Mouse (Mus musculus): ENCODE data around the gene Tmpo. TPM values are rescaled to one million over a fixed set of nuclear protein-coding genes. Genes with fewer than 3 reads are reported as not detected.
A peak's percentile ranks its signal among the peaks of the same experiment; 100 is the strongest.

Tmpo gene
- polyA plus RNA-seq, 1 experiment from 2014 or later: 139 TPM

DNA sequence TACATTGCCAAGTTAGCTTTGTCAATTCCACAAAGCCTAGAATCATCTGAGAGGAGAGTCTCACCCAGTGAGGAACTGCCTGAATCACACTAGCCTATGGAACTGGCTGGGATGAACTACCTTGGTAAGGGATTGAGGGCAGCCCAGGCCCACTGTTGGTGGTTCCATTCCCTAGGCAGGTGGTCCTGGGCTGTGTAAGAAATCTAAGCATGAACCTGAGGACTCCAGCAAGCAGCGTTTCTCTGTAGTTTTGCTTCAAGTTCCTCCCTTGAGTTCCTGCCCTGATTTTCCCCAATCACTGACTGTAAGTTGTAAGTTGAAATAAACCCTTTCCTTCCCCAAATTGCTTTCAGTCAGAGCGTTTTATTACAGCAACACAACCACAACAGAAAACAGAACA is 1.3 kb downstream of the Tmpo start:
- H3K4me2 ChIP-seq (ENCODE audit: low read length): no peak overlapping the region
- H3K27ac ChIP-seq (ENCODE audit: low read length): peak overlapping the region; percentile 31; the same call in 1 of the 2 replicates
- no peaks in the 10 kb centered on the region for H3K27me3 ChIP-seq (replicated peaks; ENCODE audit: control insufficient read depth, insufficient read depth, low read length)
- no peaks in the 10 kb centered on the region for H3K36me3 ChIP-seq (ENCODE audit: control insufficient read depth, insufficient read depth)
- H3K9ac ChIP-seq (replicated peaks; ENCODE audit: low read depth, low read length): no peak overlapping the region
- peaks cover 15% of the 10 kb centered on the region for H3K4me1 ChIP-seq (replicated peaks; ENCODE audit: control insufficient read depth, insufficient read depth, low read length)
- no peak for ATAC-seq
- no peak overlapping the region for H3K4me3 ChIP-seq (replicated peaks; ENCODE audit: low read length)
- H3K9me3 ChIP-seq (ENCODE audit: control insufficient read depth, low read length): no peaks in the 10 kb centered on the region
- WGBS: 86% methylated on average over 2 of the region's 2 CpGs

DNA sequence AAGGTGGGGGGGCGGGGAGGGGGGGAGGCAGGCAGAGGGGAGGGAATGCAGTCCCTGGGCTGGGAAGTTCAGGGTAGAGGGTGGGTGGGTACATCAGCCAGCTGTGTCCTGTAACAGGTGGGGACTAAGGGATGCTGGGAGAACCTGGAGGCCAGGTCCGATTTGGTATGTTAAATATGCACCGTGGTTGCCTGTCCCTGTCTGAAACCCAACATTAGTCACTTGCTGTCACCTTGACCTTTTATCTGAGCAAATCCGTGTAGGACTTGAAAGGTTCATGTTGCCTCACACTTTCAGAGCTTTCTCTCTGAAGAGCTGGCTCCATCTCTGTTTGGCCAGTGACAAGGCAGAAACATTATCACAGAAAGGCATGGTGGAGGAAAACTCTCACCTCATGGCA is 3.9 kb downstream of the Tmpo start:
- H3K9me3 ChIP-seq (ENCODE audit: control insufficient read depth, low read length): no peaks in the 10 kb centered on the region
- no peaks in the 10 kb centered on the region for H3K27me3 ChIP-seq (replicated peaks; ENCODE audit: control insufficient read depth, insufficient read depth, low read length)
- no peak overlapping the region for H3K4me2 ChIP-seq (ENCODE audit: low read length)
- H3K36me3 ChIP-seq (ENCODE audit: control insufficient read depth, insufficient read depth): no peaks in the 10 kb centered on the region
- no peak overlapping the region for H3K27ac ChIP-seq (ENCODE audit: low read length)
- H3K9ac ChIP-seq (replicated peaks; ENCODE audit: low read depth, low read length): no peak overlapping the region
- no peak overlapping the region for H3K4me3 ChIP-seq (replicated peaks; ENCODE audit: low read length)
- 74% methylated on average over 3 of the region's 4 CpGs for WGBS
- ATAC-seq: no peak
- H3K4me1 ChIP-seq (replicated peaks; ENCODE audit: control insufficient read depth, insufficient read depth, low read length): peaks cover 8% of the 10 kb centered on the region

DNA sequence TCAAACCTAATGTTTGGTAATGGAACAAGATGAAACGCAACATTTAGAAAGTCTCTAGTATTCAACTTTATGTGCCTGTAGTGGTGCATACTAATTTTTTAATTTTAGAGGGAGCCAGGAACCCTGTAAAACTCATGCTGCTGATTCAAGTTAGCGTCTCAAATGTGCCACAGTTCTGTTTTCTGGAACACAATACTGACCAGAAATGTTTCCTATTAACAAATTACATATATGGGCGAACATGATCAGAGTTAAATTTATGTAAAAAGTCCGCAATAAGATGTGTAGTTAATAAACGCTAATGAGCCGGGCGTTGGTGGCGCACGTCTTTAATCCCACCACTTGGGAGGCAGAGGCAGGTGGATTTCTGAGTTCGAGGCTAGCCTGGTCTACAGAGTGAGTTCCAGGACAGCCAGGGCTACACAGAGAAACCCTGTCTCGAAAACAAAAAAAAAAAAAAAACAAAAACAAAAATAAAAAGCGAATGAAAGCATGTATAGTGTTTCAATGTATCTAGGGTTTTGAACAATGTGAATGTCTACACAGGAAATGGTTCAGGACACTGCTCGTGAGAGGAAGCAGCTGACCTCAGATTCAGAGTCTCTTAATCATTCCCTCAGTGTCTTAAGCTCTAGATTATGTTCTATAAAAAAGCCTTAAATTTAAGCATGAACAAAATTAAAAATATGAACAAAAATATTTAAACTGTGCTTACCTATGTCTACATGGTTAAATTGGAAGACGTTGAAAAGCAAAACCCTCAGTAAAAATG is 8.6 kb downstream of the Tmpo start:
- ATAC-seq: no peak
- Histone ChIP-seq H3K9me3 (ENCODE audit: control insufficient read depth, low read length) (no peaks in the 10 kb centered on the region), H3K4me3 (replicated peaks; ENCODE audit: low read length) (peak overlapping the region; percentile 96), H3K4me1 (replicated peaks; ENCODE audit: control insufficient read depth, insufficient read depth, low read length) (peaks cover 21% of the 10 kb centered on the region), H3K9ac (replicated peaks; ENCODE audit: low read depth, low read length) (peak overlapping the region; percentile 98), H3K27me3 (replicated peaks; ENCODE audit: control insufficient read depth, insufficient read depth, low read length) (no peaks in the 10 kb centered on the region), H3K4me2 (ENCODE audit: low read length) (peak overlapping the region; percentile 69), H3K36me3 (ENCODE audit: control insufficient read depth, insufficient read depth) (no peaks in the 10 kb centered on the region), H3K27ac (ENCODE audit: low read length) (peak overlapping the region; percentile 100)
- 81% methylated on average over 14 of the region's 14 CpGs for whole genome bisulfite sequencing

DNA sequence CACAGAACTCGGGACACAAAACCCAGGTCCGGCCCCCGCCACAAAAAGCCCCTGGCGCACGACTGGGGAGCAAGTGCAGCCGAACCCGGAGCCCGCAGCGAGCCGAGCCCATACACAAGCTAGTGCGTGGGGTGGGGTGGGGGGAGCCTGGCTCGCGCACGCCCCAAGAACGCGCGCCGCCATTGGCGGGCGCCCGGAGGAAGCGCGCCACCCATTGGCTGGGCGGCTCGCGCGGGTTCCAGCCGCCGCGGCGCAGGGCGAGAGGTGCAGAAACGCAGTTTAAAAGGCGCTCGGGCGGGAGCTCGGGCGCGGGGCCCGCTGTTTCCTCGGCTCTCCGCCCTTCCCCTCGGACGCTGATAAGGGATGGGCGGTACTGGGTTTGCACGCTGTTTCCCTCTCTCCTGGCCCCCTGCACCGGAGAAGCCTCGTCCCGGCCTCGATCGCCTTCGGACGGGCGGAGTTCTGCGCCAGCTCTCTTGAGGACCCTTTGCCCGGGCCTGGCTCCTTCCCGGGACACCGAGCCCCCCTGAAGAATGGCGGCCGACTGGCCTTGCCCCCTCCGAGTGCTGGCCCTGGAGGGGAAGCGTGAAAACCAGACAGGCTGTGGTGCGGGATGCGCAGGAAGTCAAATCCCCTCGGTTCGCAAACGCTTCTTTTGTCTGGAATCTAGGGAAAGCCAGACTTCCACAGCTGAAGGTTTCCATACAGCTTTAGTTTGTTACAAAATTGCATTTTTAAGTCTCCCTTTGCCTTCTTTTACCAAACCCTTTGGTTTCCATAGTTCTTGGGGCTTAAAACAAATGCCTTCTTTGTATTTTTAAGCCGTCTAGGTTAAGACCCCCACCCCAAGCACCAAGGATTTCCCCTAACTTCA is 9.4 kb downstream of the Tmpo start:
- no peaks in the 10 kb centered on the region for H3K36me3 ChIP-seq (ENCODE audit: control insufficient read depth, insufficient read depth)
- peak; percentile 97 for ATAC-seq
- H3K9me3 ChIP-seq (ENCODE audit: control insufficient read depth, low read length): no peaks in the 10 kb centered on the region
- no peaks in the 10 kb centered on the region for H3K27me3 ChIP-seq (replicated peaks; ENCODE audit: control insufficient read depth, insufficient read depth, low read length)
- peak overlapping the region; percentile 96 for H3K4me3 ChIP-seq (replicated peaks; ENCODE audit: low read length)
- H3K9ac ChIP-seq (replicated peaks; ENCODE audit: low read depth, low read length): peak overlapping the region; percentile 98
- H3K27ac ChIP-seq (ENCODE audit: low read length): peak overlapping the region; percentile 100
- H3K4me1 ChIP-seq (replicated peaks; ENCODE audit: control insufficient read depth, insufficient read depth, low read length): peaks cover 29% of the 10 kb centered on the region
- peak overlapping the region; percentile 77 for H3K4me2 ChIP-seq (ENCODE audit: low read length)
- WGBS: under 1% methylated on average over 68 of the region's 68 CpGs

DNA sequence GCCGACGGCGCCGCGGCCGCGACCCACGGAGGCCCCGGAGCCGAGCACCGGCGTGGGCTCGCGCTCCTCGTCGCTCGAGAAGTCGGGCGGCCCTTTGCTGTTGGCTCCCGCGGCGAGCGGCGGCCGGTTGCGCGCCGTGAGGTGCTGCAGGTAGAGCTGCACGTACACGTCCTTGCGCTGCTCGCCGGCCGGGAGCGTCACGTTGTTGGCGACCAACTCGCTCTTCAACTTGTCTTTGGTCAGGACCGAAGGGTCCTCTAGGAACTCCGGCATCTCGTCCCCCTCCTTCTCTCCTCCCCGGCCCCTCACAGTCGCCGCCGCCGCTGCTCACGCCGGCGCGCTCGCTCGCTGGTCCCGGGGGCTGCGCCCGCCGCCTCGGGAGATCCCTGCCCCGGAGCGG is 10.1 kb downstream of the Tmpo start:
- peak overlapping the region; percentile 98 for H3K9ac ChIP-seq (replicated peaks; ENCODE audit: low read depth, low read length)
- no peaks in the 10 kb centered on the region for H3K9me3 ChIP-seq (ENCODE audit: control insufficient read depth, low read length)
- under 1% methylated on average over 59 of the region's 59 CpGs for WGBS
- peaks cover 32% of the 10 kb centered on the region for H3K4me1 ChIP-seq (replicated peaks; ENCODE audit: control insufficient read depth, insufficient read depth, low read length)
- H3K27me3 ChIP-seq (replicated peaks; ENCODE audit: control insufficient read depth, insufficient read depth, low read length): no peaks in the 10 kb centered on the region
- peak; percentile 66 for ATAC-seq
- H3K36me3 ChIP-seq (ENCODE audit: control insufficient read depth, insufficient read depth): no peaks in the 10 kb centered on the region
- peak overlapping the region; percentile 77 for H3K4me2 ChIP-seq (ENCODE audit: low read length)
- H3K27ac ChIP-seq (ENCODE audit: low read length): peak overlapping the region; percentile 100
- H3K4me3 ChIP-seq (replicated peaks; ENCODE audit: low read length): peak overlapping the region; percentile 96

DNA sequence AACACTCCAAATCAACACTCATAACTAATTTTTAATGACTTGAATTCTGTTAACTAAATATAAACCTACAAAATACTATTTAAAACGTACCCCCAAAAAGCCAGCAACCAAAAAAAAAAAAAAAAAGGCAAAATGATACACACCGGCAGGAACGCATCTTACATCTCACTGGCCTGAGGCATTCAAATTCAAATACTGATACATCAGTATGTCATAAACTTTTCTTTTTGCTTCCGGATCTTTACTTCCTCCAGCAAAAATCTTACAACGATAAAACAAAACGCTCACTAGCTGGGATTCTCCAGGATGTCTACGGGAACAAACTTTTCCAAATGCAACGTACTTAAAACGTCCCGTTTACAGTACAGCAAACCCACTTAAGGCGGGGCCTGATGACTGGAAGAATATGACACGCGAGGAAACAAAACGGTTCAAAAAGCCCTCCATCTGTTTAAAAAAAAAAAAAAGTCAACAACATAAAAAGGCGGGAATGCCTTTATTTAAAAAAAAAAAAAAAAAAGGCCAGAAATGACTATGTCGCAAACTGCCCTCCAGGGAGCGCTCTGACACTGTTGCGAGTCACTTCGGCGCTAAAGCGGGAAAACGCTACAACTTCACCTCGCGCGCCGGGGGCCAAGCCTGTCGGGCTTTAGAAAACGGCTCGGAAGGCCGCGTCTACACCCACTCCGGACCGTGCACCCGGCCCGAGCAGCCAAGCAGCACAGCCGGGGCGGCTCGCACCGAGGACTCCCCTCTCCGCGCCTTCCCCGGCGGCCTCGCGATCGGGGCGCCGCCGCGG is 10.8 kb downstream of the Tmpo start:
- peaks cover 32% of the 10 kb centered on the region for H3K4me1 ChIP-seq (replicated peaks; ENCODE audit: control insufficient read depth, insufficient read depth, low read length)
- no peaks in the 10 kb centered on the region for H3K36me3 ChIP-seq (ENCODE audit: control insufficient read depth, insufficient read depth)
- H3K4me3 ChIP-seq (replicated peaks; ENCODE audit: low read length): peak overlapping the region; percentile 96
- H3K9ac ChIP-seq (replicated peaks; ENCODE audit: low read depth, low read length): peak overlapping the region; percentile 98
- no peaks in the 10 kb centered on the region for H3K27me3 ChIP-seq (replicated peaks; ENCODE audit: control insufficient read depth, insufficient read depth, low read length)
- under 1% methylated on average over 49 of the region's 50 CpGs for WGBS
- no peaks in the 10 kb centered on the region for H3K9me3 ChIP-seq (ENCODE audit: control insufficient read depth, low read length)
- ATAC-seq: peak; percentile 38
- peak overlapping the region; percentile 100 for H3K27ac ChIP-seq (ENCODE audit: low read length)
- peak overlapping the region; percentile 77 for H3K4me2 ChIP-seq (ENCODE audit: low read length)

DNA sequence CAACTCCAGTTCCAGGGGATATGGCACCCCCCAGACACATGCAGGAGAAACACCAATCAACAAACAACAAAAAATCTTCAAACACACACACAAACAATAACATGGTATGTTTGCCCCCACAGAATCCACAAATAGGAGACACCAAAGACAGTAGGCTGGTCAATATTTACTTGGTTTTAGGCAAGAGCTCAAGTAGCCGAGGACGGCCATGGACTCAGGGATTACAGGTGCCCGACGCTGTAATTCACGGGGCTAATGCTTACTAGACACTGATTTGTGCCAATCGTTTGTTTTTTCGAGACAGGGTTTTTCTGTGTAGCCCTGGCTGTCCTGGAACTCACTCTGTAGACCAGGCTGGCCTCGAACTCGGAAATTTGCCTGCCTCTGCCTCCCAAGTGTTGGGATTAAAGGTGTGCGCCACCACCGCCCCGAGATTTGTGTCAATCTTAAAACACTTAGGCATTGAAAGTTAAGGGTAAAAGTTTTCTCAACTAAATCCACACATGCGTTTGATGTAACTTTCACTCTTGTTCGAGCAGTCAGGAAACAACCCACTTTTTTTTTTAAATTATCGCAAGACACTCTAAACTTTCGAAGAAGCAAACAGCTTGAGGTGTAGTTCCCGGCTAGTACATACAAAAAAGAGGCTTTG is 11.6 kb downstream of the Tmpo start:
- ATAC-seq: no peak
- WGBS: 28% methylated on average over 17 of the region's 17 CpGs
- peak overlapping the region; percentile 98; the same call in 1 of the 2 replicates for H3K9ac ChIP-seq (replicated peaks; ENCODE audit: low read depth, low read length)

DNA sequence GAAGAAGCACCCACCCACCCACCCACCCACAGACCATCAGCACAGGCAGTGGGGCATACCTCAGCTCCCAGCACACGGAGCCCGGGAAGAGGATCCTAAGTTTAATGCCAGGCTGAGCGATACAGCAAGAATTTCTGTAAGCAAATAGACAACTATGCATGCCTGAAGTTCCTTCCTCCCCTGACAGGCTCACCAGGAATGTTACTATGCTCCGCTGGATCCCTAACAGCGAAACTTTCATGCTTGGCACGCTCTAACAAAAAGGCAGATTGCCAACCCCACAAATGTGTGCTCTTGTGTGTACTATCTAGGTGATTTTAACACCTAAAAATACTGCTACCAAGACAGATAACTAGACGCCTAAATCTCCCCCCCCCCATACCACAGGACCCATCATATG is 13.8 kb downstream of the Tmpo start:
- H3K9ac ChIP-seq (replicated peaks; ENCODE audit: low read depth, low read length): no peak overlapping the region
- peaks cover 16% of the 10 kb centered on the region for H3K36me3 ChIP-seq (ENCODE audit: control insufficient read depth, insufficient read depth)
- H3K27me3 ChIP-seq (replicated peaks; ENCODE audit: control insufficient read depth, insufficient read depth, low read length): no peaks in the 10 kb centered on the region
- peaks cover 32% of the 10 kb centered on the region for H3K4me1 ChIP-seq (replicated peaks; ENCODE audit: control insufficient read depth, insufficient read depth, low read length)
- ATAC-seq: no peak
- H3K4me3 ChIP-seq (replicated peaks; ENCODE audit: low read length): 0 out of 2 replicates have a peak overlapping the region, but pooled peaks have one; percentile 3
- 30% methylated on average over 7 of the region's 7 CpGs for WGBS
- H3K9me3 ChIP-seq (ENCODE audit: control insufficient read depth, low read length): no peaks in the 10 kb centered on the region
- H3K4me2 ChIP-seq (ENCODE audit: low read length): peak overlapping the region; percentile 20
- H3K27ac ChIP-seq (ENCODE audit: low read length): no peak overlapping the region

More for the DNA sequence above, 11.6 kb downstream of the Tmpo start:
- H3K27ac ChIP-seq (ENCODE audit: low read length): no peak overlapping the region
- H3K27me3 ChIP-seq (replicated peaks; ENCODE audit: control insufficient read depth, insufficient read depth, low read length): no peaks in the 10 kb centered on the region
- H3K4me1 ChIP-seq (replicated peaks; ENCODE audit: control insufficient read depth, insufficient read depth, low read length): peaks cover 32% of the 10 kb centered on the region
- H3K4me2 ChIP-seq (ENCODE audit: low read length): peak overlapping the region; percentile 77
- H3K9me3 ChIP-seq (ENCODE audit: control insufficient read depth, low read length): no peaks in the 10 kb centered on the region
- H3K36me3 ChIP-seq (ENCODE audit: control insufficient read depth, insufficient read depth): peaks cover under 1% of the 10 kb centered on the region; the same call in 1 of the 2 replicates
- H3K4me3 ChIP-seq (replicated peaks; ENCODE audit: low read length): peak overlapping the region; percentile 96

All from forebrain, embryonic 16.5 days (tissue).